Mouse (Mus musculus) lung, postnatal 14 days (tissue): Measurements from ENCODE around the gene Mpst.

Experiments used
- DNase-seq: peaks from one replicate; pipeline ENCODE4 v3.0.0; 2021

Gene Mpst

DNA sequence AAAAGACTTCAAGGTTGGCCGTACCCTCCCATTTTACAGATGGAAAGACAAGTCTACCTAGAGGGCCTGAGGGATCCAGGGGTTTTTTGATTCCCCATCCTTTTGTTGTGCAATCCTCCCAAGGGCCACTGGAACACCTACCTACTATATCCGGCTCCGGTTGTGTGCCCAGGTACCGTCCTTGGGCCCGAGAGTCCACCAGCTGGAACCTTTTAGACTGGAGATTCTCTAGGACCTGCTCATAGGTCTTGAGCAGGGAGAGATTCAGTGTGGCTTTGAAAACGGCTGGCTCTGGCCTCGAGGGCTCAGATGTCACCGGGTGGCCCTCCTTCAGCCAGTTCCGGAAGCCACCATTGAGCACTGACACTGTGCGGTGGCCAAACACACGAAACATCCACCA lies 1.1 kb upstream of the Mpst start:
- DNase-seq: no peak

DNA sequence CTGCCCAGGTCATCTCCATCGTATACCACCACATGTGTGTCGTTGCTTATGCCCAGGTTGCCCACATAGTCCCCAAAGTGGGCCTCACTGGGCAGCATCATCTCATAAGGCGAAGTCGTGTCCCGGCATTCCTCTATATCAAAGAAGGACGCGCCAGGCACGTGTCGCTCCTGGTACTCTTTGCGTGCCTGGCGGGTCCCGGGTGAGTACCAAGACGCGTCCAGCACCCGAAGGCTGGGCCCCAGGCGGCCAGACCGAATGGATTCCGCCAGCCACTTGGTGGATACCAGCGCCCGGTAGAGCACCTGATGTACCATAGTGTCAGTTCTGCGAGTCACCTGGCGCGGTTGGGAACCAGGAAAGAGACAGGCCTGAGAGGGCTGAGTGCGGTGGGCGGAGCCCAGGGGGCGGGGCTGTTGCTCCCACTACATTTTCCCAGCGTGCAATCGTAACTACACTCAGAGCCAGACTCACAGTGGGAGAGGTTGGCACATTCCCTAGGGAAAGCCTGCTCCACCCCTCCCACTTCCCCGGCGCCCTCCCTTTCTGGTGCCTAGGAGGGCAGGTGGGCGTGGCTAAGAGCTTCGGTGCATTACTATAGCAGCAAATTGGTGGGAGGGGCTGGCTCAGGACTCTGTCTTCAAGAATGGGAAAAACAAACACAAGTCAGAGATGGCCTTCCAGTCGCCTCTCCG lies 552 bp upstream of the Mpst start, which contains the start of gene Tst:
Gene Tst (minus strand): TSS at position 391 of the 695 bp plus-strand sequence.
- DNase-seq: peak; percentile 94

DNA sequence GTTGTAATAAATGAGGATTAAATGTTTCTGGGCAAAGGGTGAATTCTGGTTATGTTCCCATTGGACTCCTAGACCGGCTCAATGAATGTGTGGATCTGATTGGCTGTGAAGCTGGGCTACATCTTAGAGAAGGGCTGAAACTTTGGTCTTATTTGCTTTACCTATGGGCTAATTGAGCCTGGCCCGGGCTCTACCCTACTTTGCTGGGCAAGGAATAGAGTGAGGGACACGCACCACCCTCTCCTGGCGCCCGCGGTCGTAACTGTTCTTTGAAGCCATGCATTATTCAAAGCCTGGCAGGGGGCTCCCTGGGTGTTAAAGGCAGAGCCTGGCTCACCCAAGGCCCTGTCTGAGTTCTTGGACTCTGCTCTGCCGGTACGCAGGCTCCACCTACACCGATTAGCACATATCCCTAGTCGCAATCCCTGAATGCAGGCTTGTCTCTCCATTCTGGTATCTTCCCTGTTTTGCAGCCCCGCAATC lies 3.4 kb downstream of the Mpst start:
- DNase-seq: no peak

DNA sequence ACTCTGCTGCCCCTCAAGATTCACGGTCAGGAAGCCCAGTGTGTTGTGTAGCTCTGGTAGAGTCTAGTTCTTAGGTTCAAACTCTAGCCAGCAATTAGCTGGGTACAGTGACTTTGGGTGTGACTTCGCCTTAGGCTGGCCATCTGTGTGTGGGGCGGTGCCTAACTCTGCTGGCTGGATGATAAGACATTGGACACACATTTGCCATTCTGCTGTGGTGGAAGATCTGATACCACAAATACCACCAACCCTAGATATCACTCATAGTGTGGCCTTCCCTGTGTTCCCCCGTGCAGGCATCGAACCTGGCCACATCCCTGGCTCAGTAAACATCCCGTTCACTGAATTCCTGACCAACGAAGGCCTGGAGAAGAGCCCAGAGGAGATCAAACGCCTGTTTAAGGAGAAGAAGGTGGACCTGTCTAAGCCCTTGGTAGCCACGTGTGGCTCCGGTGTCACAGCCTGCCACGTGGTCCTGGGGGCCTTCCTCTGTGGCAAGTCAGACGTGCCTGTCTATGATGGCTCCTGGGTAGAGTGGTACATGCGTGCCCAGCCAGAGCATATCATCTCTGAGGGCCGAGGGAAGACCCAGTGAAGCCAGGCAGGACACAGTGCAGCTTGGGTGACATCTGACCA lies 7.0 kb downstream of the Mpst start:
- no peak for DNase-seq

DNA sequence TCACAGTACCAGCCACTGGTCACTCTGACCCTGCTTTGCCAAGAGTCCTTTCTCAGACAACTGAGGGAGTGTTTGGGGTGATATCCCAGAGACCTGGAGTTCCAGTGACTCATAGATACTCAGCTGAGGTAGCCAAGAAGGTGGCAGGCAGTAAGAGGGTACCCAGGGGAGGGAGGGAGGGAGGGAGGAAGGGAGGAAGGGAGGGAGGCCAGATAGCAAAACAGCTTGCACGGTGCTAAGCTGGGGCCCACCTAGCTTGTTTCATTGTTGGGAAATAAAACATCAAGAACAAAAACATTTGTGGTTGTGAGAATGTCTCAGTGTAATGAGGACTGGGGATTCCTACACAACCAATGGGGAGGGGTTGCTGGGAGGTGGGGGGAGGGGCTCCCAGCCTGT lies 7.5 kb downstream of the Mpst start:
- DNase-seq: no peak

DNA sequence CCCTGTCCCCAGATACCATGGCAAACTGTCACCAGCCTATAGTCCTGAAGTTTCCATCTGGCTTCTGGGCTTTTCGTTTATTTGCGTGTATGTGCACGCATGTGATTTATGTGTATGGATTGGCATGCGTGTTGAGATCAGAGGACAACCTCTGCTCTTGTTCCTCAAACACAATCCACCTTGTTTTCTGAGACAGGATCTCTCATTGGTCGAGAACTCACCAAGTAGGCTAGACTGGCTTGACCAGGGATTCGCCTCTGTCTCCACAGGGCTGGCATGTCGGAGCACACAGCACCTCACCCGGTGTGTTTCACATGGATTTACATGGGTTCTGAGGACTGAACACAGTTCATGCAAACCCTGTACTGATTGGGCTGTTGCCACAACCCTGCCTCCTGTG lies 7.9 kb downstream of the Mpst start:
- DNase-seq: no peak

DNA sequence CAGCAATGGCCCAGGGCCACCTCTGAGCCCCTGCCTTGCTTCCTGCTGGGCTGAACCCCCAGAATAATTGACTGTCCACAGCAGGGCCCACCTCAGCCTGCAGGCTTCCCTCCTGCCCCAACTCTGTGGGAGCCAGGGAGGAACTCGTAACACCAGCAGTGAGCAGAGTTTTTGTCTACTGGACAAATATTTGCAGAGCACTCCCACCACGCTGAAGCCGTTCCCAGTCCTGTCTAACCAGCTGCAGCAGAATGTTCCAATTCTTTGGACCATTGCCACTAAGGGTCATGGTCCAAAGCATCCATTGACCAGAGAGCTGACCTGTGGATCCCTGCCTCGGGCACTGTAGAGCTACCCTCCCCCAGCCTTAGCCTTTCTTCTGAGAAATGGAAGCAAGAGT lies 10.7 kb downstream of the Mpst start:
- DNase-seq: peak; percentile 46

DNA sequence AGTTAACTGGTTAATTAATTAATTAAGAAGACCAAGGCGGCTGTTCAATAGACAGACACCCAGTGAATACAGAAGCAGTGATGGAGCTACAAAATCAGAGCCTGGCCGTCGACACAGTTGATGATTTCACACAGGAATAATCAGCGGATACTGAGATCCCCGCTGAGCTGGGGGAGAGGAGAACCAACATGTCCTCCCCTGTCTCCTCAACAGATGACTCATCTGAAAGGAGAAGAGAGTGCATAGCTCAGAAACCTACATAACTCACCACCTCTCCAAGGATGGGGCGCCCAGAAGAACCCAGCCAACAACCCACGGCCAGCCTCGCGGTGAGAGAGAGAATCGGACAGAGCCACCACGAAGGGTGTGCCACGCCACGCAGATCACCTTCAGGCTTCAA lies 14.2 kb downstream of the Mpst start:
- no peak for DNase-seq

DNA sequence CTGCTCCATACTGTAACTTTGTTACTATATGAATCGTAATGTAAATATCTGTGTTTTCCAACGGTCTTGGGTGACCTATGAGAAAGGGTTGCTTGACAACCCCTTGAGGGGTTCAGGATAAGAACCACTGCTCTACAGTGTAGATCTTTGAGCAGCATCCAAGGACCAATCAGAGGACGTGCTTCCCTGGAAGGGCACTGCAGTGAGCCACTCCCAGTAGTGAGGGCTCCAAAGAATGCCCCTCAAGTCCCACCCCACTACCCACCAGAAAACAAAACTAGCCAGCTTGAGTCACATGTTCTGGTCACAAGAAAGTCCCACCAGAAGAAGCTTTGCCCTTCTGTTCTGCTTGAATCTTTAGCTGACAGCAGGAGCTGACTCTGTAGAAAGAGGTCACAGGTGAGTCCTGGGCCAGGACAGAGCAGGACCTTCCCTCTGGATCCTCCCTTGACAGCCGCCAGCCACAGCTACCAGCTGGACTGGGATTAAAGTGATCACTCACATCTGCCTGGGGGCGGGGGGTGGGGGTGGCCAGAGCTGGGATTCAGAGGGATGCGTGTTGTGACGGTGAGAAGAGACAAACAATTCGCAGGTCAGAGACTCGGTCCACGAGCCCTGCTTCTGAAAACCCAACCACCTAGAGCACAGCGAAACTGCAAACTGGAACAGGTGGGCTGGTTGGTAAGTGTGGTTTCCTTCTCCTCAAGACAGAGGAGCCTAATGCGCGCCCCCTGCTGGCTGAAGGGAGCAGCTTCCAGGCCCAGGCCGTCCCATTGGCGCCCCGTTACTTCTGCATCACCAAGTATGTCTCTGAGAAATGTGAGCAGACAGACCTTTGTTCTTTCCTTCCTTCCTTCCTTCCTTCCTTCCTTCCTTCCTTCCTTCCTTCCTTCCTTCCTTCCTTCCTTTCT lies 16.1 kb downstream of the Mpst start:
- peak; percentile 90 for DNase-seq

DNA sequence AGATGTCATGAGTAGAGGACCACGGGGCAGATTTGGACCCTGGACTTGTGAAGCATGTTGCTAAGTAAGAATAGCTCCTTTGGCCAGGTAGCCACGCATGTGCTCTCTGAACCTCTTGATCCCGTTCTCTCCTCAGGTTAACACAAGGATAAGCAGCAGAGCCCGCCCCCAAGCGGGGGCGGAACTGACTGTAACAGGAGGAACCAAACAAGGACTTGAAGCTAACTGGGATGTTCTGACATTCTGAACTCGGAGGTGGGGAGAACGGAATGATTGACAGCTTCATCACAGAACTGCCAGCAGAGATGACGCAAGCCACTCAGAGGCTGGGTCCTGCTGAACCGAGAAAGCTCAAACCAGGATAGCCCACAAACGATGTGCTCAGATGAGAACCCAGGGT lies 18.3 kb downstream of the Mpst start:
- DNase-seq: peak; percentile 33

DNA sequence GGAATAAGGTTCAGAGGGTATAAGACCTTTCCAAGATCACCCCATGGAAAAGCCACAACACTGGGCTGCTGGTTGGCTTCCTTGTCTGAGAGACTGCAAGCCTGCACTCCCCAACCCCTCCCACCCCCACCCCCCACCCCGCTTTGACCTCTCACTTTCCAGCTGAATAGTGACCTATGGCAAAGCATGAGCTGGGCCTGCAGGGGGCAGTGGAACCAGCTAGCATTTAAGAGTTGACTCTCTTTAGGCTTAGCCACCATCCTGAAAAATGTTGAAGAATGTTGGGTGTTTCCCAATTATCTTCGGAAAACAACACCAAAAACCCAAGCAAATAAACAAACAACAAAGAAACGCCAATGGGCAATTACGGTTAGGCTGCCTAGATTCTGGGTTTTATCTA lies 19.0 kb downstream of the Mpst start:
- no peak for DNase-seq

DNA sequence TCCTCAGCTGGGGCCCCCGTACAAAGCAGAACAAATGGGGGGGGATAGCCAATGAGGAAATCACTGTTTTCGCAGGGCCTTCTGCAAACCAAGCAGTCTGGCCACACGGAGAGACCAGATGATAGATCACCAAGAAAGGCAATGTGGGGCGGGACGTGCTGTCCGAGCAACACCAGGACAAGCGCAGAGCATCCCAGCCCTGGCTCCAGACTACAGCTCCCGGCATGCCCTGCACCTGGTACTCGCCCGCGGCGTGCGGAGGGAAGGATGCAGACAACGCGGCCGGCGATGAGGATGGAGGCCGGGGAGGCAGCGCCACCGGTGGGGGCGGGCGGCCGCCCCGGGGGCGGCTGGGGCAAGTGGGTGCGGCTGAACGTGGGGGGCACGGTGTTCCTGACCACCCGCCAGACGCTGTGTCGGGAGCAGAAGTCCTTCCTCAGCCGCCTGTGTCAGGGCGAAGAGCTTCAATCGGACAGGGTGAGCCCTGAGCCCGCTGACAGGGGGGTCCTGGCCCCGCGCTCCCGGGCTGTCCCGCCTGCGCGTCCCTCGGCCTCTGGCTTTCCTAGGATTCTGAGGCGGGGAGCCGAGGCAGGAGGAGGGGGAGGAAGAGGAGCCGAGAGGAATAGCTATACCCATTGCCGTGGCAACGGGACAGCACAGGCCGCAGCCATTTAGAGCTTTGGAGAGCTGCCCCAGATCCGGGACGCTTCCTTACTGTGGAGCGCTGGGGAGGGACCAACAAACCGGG lies 22.3 kb downstream of the Mpst start, which contains the start of gene Kctd17:
Gene Kctd17 (plus strand): TSS at position 174 of the 748 bp plus-strand sequence.
- DNase-seq: peak; percentile 70

DNA sequence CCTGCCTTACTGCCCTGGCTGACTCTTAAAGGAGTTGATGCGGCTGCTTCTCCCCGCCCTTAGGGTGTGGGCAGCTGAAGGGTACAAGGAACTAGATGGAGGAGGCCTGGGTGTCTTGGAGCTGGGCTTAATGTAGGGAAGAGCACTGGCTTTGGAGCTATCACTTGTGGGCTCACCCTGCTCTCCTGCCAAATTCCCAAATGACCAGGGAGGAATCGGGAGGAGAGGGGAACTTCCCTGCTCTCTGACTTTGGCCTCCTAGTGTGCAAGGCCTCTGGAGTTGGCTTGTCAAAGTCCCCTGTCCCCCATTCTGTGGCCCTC lies 22.9 kb downstream of the Mpst start:
- DNase-seq: no peak

DNA sequence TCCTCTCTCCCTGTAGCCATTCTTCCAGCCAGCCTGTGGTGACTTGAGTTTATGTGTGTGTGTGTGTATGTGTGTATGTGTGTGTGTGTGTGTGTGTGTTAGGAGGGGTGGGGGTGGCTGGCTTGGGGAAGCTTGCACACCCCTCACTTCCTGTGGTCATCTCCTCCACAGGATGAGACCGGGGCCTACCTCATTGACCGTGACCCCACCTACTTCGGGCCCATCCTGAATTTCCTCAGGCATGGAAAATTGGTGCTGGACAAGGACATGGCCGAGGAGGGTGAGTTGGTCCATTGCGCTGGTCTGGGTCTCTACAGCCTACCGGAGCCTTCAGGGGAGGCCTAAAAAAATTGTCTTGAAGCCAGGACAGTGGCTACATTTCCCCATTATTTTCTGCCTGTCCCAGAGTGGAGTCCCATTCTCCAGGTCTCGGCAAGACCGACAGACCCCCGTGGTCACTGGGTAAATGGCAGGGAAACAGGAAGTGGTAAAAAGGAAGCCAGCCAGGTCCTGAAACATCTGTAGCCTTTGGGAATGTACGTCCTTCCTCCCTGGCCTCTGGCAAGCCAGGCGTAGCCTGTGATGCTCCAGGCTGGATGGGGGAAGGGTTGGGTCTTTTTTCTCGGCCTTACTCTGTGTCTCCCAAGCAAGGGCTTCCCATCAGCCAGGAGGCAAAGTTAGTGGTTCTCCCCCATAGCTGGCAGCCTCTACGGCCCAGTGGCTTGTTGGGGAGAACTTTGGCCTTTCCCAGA lies 23.8 kb downstream of the Mpst start:
- DNase-seq: no peak

DNA sequence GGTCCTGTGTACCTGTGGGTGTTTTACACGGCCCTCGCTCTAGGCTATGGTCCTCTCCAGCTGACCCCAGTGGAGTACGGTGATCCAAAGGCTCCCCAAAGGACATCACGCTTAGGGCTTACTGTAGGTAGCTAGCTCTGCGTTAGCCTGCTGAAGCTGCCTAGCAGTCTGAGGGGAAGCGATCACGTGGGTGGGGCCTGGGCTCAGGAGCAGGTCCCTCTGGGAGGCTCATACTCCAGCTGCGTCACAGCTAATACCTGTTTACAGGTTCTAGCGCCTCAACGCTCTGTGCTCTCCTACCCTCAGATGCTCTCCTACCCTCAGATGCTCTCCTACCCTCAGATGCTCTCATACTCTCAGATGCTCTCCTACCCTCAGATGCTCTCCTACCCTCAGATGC lies 24.7 kb downstream of the Mpst start:
- no peak for DNase-seq

DNA sequence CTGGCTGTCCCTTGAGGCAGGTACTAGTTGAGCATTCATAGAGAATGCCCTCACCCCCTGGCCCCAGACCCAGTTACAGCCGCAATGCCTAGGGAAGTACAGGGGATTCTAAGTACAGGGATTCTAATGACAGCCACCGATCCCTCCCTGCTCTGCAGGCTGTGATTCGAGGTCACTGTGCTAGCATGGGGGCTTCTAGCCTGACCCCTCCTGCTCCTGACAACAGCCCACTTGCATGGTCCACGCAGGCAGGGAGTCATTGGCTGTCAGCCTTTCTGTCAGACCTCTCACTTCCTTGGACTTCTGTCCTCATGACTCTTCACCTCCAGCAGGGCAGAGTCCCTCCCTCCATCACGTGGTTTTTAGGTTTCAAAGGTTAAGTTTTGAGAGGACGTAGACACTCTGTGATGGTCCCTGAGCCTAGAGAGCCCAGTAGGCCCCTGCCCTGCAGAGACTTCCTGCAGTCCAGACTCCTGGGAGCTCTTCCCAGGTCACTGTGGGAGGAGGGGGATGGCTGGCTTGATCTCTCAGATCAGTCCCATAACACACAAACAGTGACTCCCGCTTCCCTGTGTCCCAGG lies 25.4 kb downstream of the Mpst start:
- no peak for DNase-seq

DNA sequence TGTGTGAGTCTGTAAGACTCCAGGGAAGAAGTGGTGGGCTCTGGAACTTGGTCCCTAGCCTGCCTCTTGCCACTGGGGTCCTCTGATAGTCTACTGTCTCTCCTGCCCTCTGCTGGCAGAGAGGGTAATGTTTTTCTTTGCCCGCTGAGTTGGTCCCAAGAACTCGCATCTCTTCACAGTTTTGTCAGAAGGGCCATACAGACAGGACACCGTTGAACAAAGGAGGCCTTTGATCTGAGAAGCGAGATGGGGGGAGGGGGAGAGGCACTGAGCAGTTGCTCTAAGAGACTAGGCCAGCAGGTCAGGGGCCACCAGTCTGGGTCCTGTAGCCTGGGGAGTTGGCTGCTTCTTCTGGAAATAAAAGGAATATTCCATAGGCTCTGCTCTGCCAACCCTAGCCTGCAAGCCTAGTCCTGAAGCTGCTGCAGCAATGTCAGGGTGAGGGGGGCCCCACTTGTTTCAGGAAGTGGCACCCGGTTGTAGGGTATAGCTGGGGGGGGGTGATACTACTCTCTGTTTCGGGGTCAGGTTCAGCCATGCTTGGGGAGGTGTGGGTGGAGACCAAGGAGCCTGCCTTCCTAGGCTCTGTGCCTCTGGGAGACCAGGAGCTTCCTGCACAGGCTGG lies 28.8 kb downstream of the Mpst start:
- peak; percentile 61 for DNase-seq

DNA sequence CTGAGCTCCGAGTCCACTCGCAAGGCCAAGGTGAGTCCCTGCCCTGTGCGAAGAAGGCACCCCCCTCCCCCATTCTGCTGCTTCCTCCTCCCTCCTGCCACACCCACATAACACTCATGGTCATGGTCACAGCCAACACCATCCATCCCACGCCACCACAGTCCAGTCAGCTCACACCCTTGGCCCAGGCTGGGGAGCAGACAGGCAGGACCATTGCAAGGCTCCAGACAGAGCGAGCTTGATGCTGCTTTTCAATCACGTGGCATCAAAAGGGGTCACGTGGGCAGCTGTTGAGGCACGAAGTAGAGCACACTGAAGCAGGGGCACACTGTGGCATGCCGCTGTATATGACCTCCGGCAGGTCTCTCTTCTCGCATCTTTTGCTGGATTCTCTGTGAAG lies 29.5 kb downstream of the Mpst start:
- DNase-seq: no peak

DNA sequence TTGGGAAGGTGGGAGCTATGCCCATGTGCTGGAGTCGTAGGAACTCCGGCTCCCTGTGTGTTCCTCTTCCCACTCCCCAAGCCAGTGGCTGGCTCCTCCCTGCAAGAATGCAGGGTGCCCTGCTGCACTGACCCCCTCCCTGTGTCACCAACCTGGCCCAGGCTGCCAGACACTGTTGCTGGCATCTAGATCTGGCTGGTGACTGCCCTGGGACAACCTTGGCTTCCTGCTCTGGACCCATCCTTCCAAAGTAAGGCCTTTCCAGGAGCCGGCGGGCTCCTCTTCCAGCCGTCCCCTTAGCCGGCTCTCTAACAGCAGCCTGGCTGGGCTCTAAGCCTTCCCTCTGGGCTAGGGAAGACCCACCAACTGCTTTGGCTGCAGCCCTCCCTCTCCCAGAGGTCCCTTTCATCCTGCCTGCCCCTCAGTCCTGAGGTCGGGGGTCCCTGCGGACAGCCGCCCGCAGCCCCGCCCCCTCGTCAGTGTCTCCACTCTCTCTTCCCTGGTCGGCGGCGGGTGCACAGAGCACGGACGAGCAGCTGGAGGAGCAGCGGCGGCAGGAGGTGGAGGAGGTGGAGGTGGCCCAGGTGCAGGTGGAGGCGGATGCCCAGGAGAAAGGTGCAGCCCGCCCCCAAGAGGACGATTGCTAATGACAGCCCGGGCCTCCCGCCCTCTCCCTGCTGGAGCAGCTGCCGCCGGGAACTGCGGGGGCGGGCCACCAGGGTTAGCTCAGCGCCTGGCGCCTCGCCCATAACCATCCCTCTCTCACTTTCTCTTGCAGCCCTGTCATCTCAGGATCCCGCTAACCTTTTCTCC lies 30.4 kb downstream of the Mpst start:
- peak; percentile 83 for DNase-seq

DNA sequence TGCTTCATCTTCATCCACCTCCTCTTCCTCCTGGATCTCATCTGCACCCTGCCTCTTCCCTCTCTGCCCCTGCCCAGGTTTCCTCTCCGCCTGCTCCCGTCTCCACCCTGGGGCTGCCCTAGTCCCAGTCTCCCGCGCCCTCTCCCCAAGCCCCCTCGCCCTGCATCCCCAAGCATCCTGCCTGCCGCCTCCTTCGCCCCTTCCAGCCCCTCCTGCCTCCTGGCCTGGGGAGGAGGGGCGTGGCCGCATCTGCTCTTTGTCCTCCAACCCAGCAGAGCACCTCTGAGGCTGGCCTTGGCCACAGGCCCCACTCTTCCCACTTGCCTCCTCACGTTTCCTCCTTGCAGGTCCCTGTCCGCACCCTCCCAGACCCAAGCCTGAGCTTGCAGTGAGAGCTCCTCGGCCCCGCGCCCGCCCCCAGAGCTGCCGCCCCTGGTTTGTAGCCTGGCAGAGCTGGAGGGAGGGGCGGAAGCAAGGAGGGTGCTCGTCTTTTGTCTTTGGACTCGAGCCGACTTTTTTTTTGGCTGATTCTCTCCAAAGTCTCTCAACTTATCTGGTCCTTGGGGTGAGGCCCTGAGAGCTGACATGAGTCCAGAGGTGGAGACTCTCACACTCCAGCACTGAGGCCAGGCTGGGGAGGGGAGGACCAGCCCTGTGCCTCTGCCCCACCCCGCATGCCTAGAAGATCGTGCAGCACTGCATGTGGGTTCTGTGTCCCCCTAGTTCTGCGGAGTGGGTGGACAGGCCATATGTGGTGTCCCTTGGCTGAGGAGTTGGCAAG lies 31.2 kb downstream of the Mpst start:
- peak; percentile 43 for DNase-seq
